Mouse (Mus musculus): ENCODE measurements around the gene Gabra6.

The Gabra6 gene

DNA sequence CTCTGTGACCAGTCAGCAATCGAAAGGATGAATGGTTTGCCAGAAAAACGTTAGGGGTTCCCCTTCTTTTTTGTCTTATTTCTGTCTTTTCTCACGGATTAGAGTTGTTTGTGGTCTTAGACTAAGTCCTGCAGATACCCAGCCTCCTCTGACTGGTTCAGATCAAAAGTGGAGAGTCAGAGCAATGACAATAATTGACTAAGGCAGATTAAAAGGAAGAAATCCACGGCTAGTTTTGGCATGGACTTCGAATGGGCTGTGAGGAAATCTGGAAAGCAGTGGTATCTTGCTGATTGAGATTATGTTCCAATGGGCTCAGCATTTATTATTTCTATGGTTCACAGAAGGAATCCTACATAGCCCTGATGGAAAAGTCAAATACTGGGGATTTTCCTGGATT, at the start of gene Gabra6:
TSS of gene Gabra6 (minus strand) at position 191 of the 400 bp plus-strand sequence.
- DNase-seq (ENCODE audit: low read depth, low spot score): no peak

DNA sequence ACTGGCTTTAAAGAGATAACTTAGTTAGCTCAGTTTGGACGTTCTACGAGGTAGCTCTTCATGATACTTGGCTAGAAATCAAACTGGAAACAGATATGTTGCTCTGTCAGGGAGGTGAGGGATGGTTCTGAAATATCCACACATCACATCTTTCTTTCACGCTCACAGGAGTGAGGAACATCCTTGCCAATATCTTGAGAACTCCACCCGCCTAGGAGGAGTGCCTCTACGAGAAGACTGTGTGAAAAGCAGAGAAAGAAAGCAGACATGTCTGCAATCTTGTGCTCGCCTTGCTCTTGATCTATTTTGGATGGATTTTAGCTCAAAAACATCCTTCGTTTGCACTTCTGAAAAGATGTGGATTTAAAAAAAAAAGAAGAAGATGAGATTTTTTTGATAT, 44.7 kb upstream of the Gabra6 start:
- no peak for DNase-seq (ENCODE audit: low read depth, low spot score)

- no peak for DNase-seq (ENCODE audit: low read depth, low spot score)
These were observed 11.2 kb upstream of the Gabra6 start for GRCm38 (mm10) chr11:42332121-42332520.

DNA sequence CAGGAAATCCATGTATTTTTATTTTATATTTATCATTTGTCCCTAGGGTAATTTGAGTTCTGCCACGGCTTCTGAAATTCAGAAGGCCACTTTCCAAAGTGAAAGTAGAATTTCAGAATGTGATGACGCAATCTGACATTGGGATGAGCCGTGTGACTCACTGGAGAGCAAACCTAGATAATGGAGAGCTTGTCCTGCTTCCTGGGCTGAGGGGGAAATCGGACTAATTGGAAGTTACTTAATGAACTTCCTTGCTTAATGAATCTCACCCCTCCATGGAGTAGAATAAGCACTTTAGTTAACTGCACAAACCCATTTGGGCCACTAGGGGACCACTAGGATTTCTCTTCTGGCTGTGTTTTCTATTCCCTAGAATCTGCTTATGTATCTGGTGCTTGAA, 5.4 kb upstream of the Gabra6 start:
- no peak for DNase-seq (ENCODE audit: low read depth, low spot score)

GRCm38 (mm10) chr11:42321560-42321959, 688 bp upstream of the Gabra6 start:
- DNase-seq (ENCODE audit: low read depth, low spot score): no peak

DNA sequence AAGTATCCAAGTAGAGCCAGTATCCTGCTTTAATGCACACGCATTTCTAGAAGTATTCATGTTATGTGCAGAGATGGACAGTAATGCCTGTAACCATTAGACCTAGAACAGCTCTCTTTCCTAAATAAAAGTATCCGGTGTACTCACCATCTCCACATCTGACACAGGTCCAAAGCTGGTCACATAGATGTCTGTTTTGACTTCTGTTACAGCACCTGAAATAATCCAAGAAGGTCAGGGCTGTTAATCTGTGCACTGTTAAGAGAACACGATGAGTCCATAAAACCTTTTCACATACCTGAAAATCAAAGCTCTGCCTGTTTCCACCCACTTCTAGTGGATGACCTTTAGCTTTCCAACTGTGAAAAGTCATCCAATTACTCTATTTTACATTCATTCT, 1.4 kb downstream of the Gabra6 start:
- DNase-seq (ENCODE audit: low read depth, low spot score): no peak

DNA sequence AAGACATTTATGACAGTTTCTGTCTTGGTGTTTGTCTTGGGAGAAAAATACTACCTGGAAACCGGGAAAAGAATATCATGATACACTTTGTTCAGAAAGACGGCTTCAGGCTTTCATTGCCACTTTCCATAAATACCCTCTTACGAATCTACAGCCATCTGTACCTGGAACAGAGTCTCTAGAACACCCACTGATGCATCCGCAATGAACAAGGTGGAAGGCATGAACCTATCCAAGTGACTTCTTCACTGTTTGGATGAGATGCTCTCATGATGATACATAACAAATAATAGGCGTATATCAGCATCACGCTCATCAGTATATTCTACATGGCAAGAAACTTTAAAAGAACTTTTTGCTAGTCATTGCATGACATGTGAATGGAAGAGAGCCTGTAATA, 1.8 kb downstream of the Gabra6 start:
- no peak for DNase-seq (ENCODE audit: low read depth, low spot score)

DNA sequence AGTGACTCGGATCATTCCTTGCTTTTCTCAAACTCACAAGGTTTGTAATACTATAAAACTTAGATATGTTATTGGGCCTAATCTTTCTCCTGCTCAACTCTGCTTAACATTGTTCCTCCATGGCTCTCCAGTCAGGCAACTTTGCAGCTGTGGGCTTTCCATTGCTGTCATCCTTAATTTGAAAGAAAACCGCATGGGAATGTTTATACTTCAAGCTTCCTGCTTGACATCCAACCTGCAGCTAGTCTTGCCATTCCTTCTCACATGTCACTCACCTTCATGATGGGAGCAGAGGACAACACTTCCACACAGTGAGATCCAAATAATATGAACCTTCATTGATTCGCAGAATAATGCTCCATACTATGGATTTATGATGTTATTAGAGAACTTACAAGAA, 2.9 kb downstream of the Gabra6 start:
- no peak for DNase-seq (ENCODE audit: low read depth, low spot score)

GRCm38 (mm10) chr11:42314850-42315249, 6.0 kb downstream of the Gabra6 start:
- no peak for DNase-seq (ENCODE audit: low read depth, low spot score)

- DNase-seq (ENCODE audit: low read depth, low spot score): no peak
These were observed 10.0 kb downstream of the Gabra6 start for GRCm38 (mm10) chr11:42310892-42311291.

DNA sequence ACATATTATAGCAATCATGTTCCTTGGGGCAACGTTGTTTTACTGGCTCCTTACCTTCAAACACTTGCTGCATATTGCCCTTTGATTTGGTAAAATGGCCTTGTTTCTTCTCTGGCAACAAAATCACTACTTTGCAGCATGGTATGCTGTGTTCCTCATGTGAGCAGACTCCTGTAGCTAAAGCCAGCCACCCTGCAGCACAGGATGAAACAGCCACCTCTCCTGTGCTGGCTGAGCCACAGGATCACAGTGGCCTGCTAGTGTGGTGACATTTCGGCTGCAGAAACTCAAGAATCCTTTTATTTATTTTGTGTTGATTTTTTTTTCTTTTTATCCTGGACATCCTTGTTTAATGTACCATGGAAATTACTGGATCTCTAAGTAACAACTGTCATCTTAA, 11.8 kb downstream of the Gabra6 start:
- DNase-seq (ENCODE audit: low read depth, low spot score): no peak

- DNase-seq (ENCODE audit: low read depth, low spot score): no peak
These were observed 14.8 kb downstream of the Gabra6 start for GRCm38 (mm10) chr11:42306095-42306494.

DNA sequence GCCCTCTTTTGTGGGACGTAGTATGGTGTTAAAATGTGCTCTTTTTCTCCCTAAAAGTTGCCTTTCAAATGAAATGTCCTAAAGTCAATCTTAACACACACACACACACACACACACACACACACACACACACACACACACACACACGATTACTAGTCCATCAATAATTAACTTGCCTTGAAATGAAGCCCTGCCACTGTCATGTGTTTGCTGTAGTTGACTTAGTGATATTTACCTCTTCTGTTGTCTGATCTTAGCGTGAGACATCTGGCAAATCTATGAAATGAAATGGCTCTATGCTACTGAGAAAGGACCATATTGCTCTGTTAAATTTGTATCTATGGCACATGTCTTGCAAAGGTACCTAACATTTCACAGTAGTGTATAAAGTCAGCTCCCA, 61.9 kb downstream of the Gabra6 start:
- DNase-seq (ENCODE audit: low read depth, low spot score): no peak
